Mouse (Mus musculus): ENCODE measurements around the gene Tbcc. TPM values are rescaled to one million over a fixed set of nuclear protein-coding genes. Genes with fewer than 3 reads are reported as not detected.

The Tbcc gene
- polyA plus RNA-seq, 1 experiment from 2014 or later = 87.8 TPM

DNA sequence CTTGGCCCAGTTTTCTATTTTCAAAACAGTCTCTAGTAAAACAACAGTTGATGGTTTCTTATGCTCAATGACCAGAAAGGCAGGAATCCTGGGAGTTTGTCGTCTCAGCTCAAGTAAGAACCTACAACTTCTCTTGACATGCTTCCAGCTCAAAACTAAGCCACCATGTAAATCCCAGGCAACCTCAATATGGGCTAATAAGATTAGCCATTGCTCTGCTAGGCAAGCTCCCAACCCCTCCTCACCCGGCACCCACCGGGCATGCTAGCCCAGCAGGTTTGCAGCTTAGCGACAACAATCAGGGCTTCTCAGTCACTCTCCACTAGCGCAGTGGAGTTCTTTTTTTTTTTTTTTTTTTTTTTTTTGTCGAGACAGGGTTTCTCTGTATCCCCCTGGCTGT is 35.7 kb downstream of the Tbcc start:
- no peaks in the 10 kb centered on the region for H3K9me3 ChIP-seq
- ATAC-seq (ENCODE audit: low FRiP score, low read depth) = no peak
- H3K27me3 ChIP-seq (replicated peaks) = no peaks in the 10 kb centered on the region
- 71% methylated on average over 6 of the region's 6 CpGs for WGBS
- peaks cover 29% of the 10 kb centered on the region for H3K36me3 ChIP-seq
- no peak overlapping the region for H3K9ac ChIP-seq
- H3K4me2 ChIP-seq (replicated peaks) = no peak overlapping the region
- no peaks in the 10 kb centered on the region for H3K4me1 ChIP-seq
- no peak overlapping the region for H3K4me3 ChIP-seq
- no peak overlapping the region for H3K27ac ChIP-seq

GRCm38 (mm10) chr17:46926941-46927340 is 36.5 kb downstream of the Tbcc start:
- 59% methylated on average over 3 of the region's 3 CpGs for WGBS
- Histone ChIP-seq H3K27me3 (replicated peaks) (no peaks in the 10 kb centered on the region), H3K36me3 (peaks cover 36% of the 10 kb centered on the region), H3K4me1 (no peaks in the 10 kb centered on the region), H3K9ac (no peak overlapping the region), H3K4me2 (replicated peaks) (no peak overlapping the region), H3K4me3 (no peak overlapping the region), H3K27ac (no peak overlapping the region), H3K9me3 (no peaks in the 10 kb centered on the region)
- ATAC-seq (ENCODE audit: low FRiP score, low read depth) = no peak

GRCm38 (mm10) chr17:46927781-46928180 is 37.3 kb downstream of the Tbcc start:
- Histone ChIP-seq H3K4me1 (no peaks in the 10 kb centered on the region), H3K4me3 (no peak overlapping the region), H3K27ac (no peak overlapping the region), H3K9me3 (no peaks in the 10 kb centered on the region), H3K27me3 (replicated peaks) (no peaks in the 10 kb centered on the region), H3K4me2 (replicated peaks) (no peak overlapping the region), H3K36me3 (peaks cover 45% of the 10 kb centered on the region), H3K9ac (no peak overlapping the region)
- WGBS = 95% methylated on average over 5 of the region's 5 CpGs
- no peak for ATAC-seq (ENCODE audit: low FRiP score, low read depth)

GRCm38 (mm10) chr17:46929277-46929676 is 38.8 kb downstream of the Tbcc start:
- Histone ChIP-seq H3K27ac (no peak overlapping the region), H3K27me3 (replicated peaks) (no peaks in the 10 kb centered on the region), H3K9me3 (no peaks in the 10 kb centered on the region), H3K9ac (no peak overlapping the region), H3K4me2 (replicated peaks) (no peak overlapping the region), H3K4me1 (no peaks in the 10 kb centered on the region), H3K36me3 (peaks cover 60% of the 10 kb centered on the region), H3K4me3 (no peak overlapping the region)
- no peak for ATAC-seq (ENCODE audit: low FRiP score, low read depth)
- WGBS = 90% methylated on average over 12 of the region's 12 CpGs

DNA sequence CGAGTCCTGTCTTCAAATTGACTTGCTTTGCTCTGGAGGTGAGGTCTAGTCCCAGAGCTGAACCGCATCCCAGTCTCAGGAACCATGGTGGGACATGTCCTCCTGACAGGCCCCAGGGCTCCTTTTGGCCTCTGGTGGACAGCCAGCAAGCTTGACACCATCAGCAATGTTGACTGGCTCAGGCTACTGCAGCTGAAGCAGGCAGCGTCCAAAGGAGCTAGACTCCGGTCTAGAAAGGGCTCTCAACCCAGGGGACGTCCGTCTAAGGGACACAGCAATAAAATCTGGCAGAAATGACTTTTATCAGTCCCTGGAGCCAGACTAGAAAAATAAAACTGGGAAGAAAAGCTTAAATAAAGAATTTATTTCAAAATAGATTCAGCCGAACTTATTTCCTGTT is 39.4 kb downstream of the Tbcc start:
- ATAC-seq (ENCODE audit: low FRiP score, low read depth) = no peak
- Histone ChIP-seq H3K27ac (no peak overlapping the region), H3K9ac (no peak overlapping the region), H3K4me3 (no peak overlapping the region), H3K27me3 (replicated peaks) (no peaks in the 10 kb centered on the region), H3K9me3 (no peaks in the 10 kb centered on the region), H3K4me2 (replicated peaks) (no peak overlapping the region), H3K36me3 (peaks cover 65% of the 10 kb centered on the region), H3K4me1 (no peaks in the 10 kb centered on the region)
- WGBS = 89% methylated on average over 7 of the region's 7 CpGs

- H3K4me2 ChIP-seq (replicated peaks) = no peak overlapping the region
- H3K27me3 ChIP-seq (replicated peaks) = no peaks in the 10 kb centered on the region
- WGBS = 97% methylated on average over 5 of the region's 5 CpGs
- no peaks in the 10 kb centered on the region for H3K4me1 ChIP-seq
- ATAC-seq (ENCODE audit: low FRiP score, low read depth) = no peak
- peaks cover 95% of the 10 kb centered on the region for H3K36me3 ChIP-seq
- H3K9ac ChIP-seq = no peak overlapping the region
- H3K9me3 ChIP-seq = no peaks in the 10 kb centered on the region
- H3K4me3 ChIP-seq = no peak overlapping the region
- H3K27ac ChIP-seq = no peak overlapping the region
These were observed 42.5 kb downstream of the Tbcc start for GRCm38 (mm10) chr17:46932961-46933360.

DNA sequence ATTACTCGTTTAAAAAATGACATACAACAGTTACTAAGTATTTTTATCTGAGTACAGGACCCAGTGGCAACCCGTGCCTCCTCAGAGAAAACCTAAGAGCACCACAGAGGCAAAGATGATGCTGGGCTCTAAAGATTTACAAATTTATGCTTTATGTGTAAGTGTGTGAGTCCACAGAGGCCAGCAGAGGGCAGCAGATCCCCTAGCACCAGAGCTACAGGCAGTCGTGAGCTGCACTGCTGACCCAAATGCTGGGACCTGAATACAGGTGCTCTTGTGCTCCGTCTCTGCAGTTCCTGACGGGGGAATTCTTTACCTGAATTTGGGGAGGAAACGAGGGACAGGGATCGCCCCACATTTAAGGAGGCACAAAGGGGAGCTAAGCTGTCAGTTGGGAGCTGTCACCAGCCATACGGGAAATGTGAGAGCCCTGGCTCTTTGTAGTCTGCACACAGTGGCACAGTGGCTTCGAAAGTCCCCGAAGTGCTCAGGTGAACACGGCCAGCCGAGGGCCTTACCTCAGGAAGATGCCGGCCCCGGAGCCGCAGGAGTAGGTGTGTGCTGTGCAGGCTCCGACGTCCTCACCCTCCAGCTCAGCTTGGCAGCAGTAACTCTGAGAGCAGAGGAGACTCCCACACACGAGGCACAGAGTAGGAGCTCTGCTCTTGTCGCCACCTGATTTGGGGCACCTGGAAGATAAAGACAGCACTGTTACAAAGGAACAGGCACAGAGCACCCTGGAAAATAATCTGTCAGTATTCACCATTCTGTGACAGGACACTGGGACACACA is 43.3 kb downstream of the Tbcc start:
- Histone ChIP-seq H3K36me3 (peaks cover 99% of the 10 kb centered on the region), H3K4me1 (no peaks in the 10 kb centered on the region), H3K27me3 (replicated peaks) (no peaks in the 10 kb centered on the region), H3K4me2 (replicated peaks) (no peak overlapping the region), H3K27ac (no peak overlapping the region), H3K9me3 (no peaks in the 10 kb centered on the region), H3K9ac (no peak overlapping the region), H3K4me3 (no peak overlapping the region)
- no peak for ATAC-seq (ENCODE audit: low FRiP score, low read depth)
- WGBS = 85% methylated on average over 19 of the region's 19 CpGs

GRCm38 (mm10) chr17:46940461-46940860 is 50.0 kb downstream of the Tbcc start:
- Histone ChIP-seq H3K9ac (no peak overlapping the region), H3K27me3 (replicated peaks) (no peaks in the 10 kb centered on the region), H3K36me3 (peaks cover 95% of the 10 kb centered on the region), H3K9me3 (no peaks in the 10 kb centered on the region), H3K4me3 (no peak overlapping the region), H3K27ac (no peak overlapping the region), H3K4me1 (no peaks in the 10 kb centered on the region), H3K4me2 (replicated peaks) (no peak overlapping the region)
- ATAC-seq (ENCODE audit: low FRiP score, low read depth) = no peak
- 97% methylated on average over 8 of the region's 8 CpGs for WGBS

Other genes with a start within 250 kb of the Tbcc start
- gene Klc4, start 244.7 kb upstream of the Tbcc start, polyA plus RNA-seq (2016; fragmentation: Nextera tagmentation; extraction: Ambion mirVana) = 45.2 and 47.4 TPM in 2 replicates
- 76.9 and 86.9 TPM in 2 replicates for gene Mrpl2, start 244.5 kb upstream of the Tbcc start, polyA plus RNA-seq (2016; fragmentation: Nextera tagmentation; extraction: Ambion mirVana)
- 42.0 and 45.2 TPM in 2 replicates for gene Cul7, start 240.3 kb upstream of the Tbcc start, polyA plus RNA-seq (2016; fragmentation: Nextera tagmentation; extraction: Ambion mirVana)
- 52.1 and 54.1 TPM in 2 replicates for gene Rrp36, start 216.3 kb upstream of the Tbcc start, polyA plus RNA-seq (2016; fragmentation: Nextera tagmentation; extraction: Ambion mirVana)
- 178 and 189 TPM in 2 replicates for gene Mea1, start 211.9 kb upstream of the Tbcc start, polyA plus RNA-seq (2016; fragmentation: Nextera tagmentation; extraction: Ambion mirVana)
- gene Klhdc3, start 209.8 kb upstream of the Tbcc start, polyA plus RNA-seq (2016; fragmentation: Nextera tagmentation; extraction: Ambion mirVana) = 146 and 148 TPM in 2 replicates
- 89.5 and 107 TPM in 2 replicates for gene Ppp2r5d, start 185.6 kb upstream of the Tbcc start, polyA plus RNA-seq (2016; fragmentation: Nextera tagmentation; extraction: Ambion mirVana)
- 35.8 and 36.9 TPM in 2 replicates for gene Pex6, start 179.2 kb upstream of the Tbcc start, polyA plus RNA-seq (2016; fragmentation: Nextera tagmentation; extraction: Ambion mirVana)
- 0.43 and 0.49 TPM in 2 replicates for gene Gnmt, start 161.5 kb upstream of the Tbcc start, polyA plus RNA-seq (2016; fragmentation: Nextera tagmentation; extraction: Ambion mirVana)
- gene Cnpy3, start 138.5 kb upstream of the Tbcc start, polyA plus RNA-seq (2016; fragmentation: Nextera tagmentation; extraction: Ambion mirVana) = 58.4 and 62.0 TPM in 2 replicates
- gene Ptcra, start 127.0 kb upstream of the Tbcc start, polyA plus RNA-seq (2016; fragmentation: Nextera tagmentation; extraction: Ambion mirVana) = 0.41 and 0.65 TPM in 2 replicates
- gene 2310039H08Rik, start 118.0 kb upstream of the Tbcc start, polyA plus RNA-seq (2016; fragmentation: Nextera tagmentation; extraction: Ambion mirVana) = 34.9 and 46.6 TPM in 2 replicates
- gene Rpl7l1, start 108.0 kb upstream of the Tbcc start, polyA plus RNA-seq (2016; fragmentation: Nextera tagmentation; extraction: Ambion mirVana) = 125 and 139 TPM in 2 replicates
- 7.0 and 8.0 TPM in 2 replicates for gene Bicral, start 32.2 kb upstream of the Tbcc start, polyA plus RNA-seq (2016; fragmentation: Nextera tagmentation; extraction: Ambion mirVana)
- not detected in 2 replicates for gene Prph2, start 19.8 kb downstream of the Tbcc start, polyA plus RNA-seq (2016; fragmentation: Nextera tagmentation; extraction: Ambion mirVana)
- 22.6 and 22.7 TPM in 2 replicates for gene Ubr2, start 119.9 kb downstream of the Tbcc start, polyA plus RNA-seq (2016; fragmentation: Nextera tagmentation; extraction: Ambion mirVana)